ENCODE assay signal across 23 mouse cellular contexts in genomic region chr17:44691517-44691916, GRCm38 (mm10).
"Had no signal": no experiment of that assay in that cellular context is flagged by ENCODE, and none has a peak within 500 bp of the region (broad histone marks: within the 10 kb centered on the region; RNA-seq: fewer than 3 reads in every experiment).

No protein-coding gene starts in this region.

- ATAC-seq: hindbrain, embryonic 16.5 days; intestine, embryonic 15.5 days; intestine, postnatal 0 days; liver, embryonic 12.5 days had no signal

- DNase-seq: gastrocnemius, adult 2 months; gastrocnemius, postnatal 10 days; gastrocnemius, postnatal 25 days; heart, adult 2 months; heart, postnatal 10 days; heart, postnatal 4 days; kidney, adult 18-20 months; kidney, adult 8-10 months; kidney, postnatal 10 days; kidney, postnatal 25 days; kidney, postnatal 4 days; layer of hippocampus, adult 9-11 months; layer of hippocampus, postnatal 36 days; left cerebral cortex, postnatal 4 days had no signal

- H3K27ac ChIP-seq: gastrocnemius, adult 2 months; heart, adult 2 months; hindbrain, embryonic 10.5 days; hindbrain, embryonic 12.5 days; hindbrain, embryonic 14.5 days; intestine, embryonic 15.5 days; limb, embryonic 13.5 days; limb, embryonic 15.5 days; liver, embryonic 12.5 days had no signal

- H3K4me1 ChIP-seq: hindbrain, embryonic 10.5 days; hindbrain, embryonic 12.5 days; intestine, embryonic 15.5 days; limb, embryonic 15.5 days had no signal

- H3K4me3 ChIP-seq: gastrocnemius, adult 2 months; heart, adult 2 months; hindbrain, embryonic 10.5 days; hindbrain, embryonic 12.5 days; intestine, embryonic 15.5 days; limb, embryonic 13.5 days; limb, embryonic 15.5 days; liver, embryonic 12.5 days had no signal
